Mouse (Mus musculus) bone marrow, adult 2 months (tissue): Measurements from ENCODE around the gene Itpr1.

Source experiments
- CTCF ChIP-seq: fragments of 200-500 bp; IDR thresholded peaks from 2 replicates; pipeline ENCODE4 v1.5.1; 2011; ENCODE audit warnings: low read length, control low read depth; ENCODE audit not compliant: control insufficient read depth, insufficient read depth
- POLR2A ChIP-seq: fragments of 200-500 bp; IDR thresholded peaks from 2 replicates; pipeline ENCODE4 v1.6.1; 2011; ENCODE audit warnings: low read depth, mild to moderate bottlenecking, control low read depth, low read length, borderline replicate concordance; ENCODE audit not compliant: control insufficient read depth

GRCm38 (mm10) chr6:108179087-108179486 lies 33.8 kb upstream of the Itpr1 start:
- TF ChIP-seq CTCF (no peak), POLR2A (no peak)
